Mouse (Mus musculus) midbrain, embryonic 12.5 days (tissue): Measurements from ENCODE around the gene Sel1l. TPM values are rescaled to one million over a fixed set of nuclear protein-coding genes. Genes with fewer than 3 reads are reported as not detected.

Source experiments
- ATAC-seq: fragments of 200-750 bp; cut with Nextera tagmentation; 2 replicates; pipeline ENCODE4 v1.8.0; 2017; ENCODE audit warnings: low read depth, moderate TSS enrichment, moderate library complexity; ENCODE audit not compliant: low FRiP score
- H3K27ac ChIP-seq: fragments of 300-500 bp; sonication (generic); replicated peaks from 2 replicates; pipeline ENCODE4 v1.5.1; 2016; ENCODE audit warnings: mild to moderate bottlenecking
- H3K27me3 ChIP-seq: fragments of 300-500 bp; sonication (generic); 2 replicates; pipeline ENCODE4 v1.6.1; 2016; ENCODE audit warnings: mild to moderate bottlenecking
- H3K36me3 ChIP-seq: fragments of 300-500 bp; sonication (generic); 2 replicates; pipeline ENCODE4 v1.6.1; 2016
- H3K4me1 ChIP-seq: fragments of 300-500 bp; sonication (generic); 2 replicates; pipeline ENCODE4 v1.6.1; 2016
- H3K4me2 ChIP-seq: fragments of 300-500 bp; sonication (generic); replicated peaks from 2 replicates; pipeline ENCODE4 v1.6.1; 2016; ENCODE audit warnings: mild to moderate bottlenecking, moderate library complexity
- H3K4me3 ChIP-seq: fragments of 300-500 bp; sonication (generic); 2 replicates; pipeline ENCODE4 v1.5.1; 2016; ENCODE audit warnings: mild to moderate bottlenecking
- H3K9ac ChIP-seq: fragments of 300-500 bp; sonication (generic); replicated peaks from 2 replicates; pipeline ENCODE4 v1.6.1; 2016; ENCODE audit warnings: mild to moderate bottlenecking, moderate library complexity
- H3K9me3 ChIP-seq: fragments of 300-500 bp; sonication (generic); 2 replicates; pipeline ENCODE4 v1.6.1; 2016; ENCODE audit warnings: mild to moderate bottlenecking
- WGBS: fragments of 180-500 bp; shearing (Covaris S2); methylation state at CpG from one replicate; pipeline ENCODE4 v1.1.7; 2016; 5-methylcytosine and 5-hydroxymethylcytosine counted together
- polyA plus RNA-seq: library from polyadenylated mRNA; unstranded; fragments of >200 nt; fragmentation: Nextera tagmentation; extraction: Ambion mirVana; gene quantifications from 2 replicates; pipeline ENCODE4 v1.2.1, GENCODE M21; 2016

Sel1l gene
- polyA plus RNA-seq = 74.3 and 84.7 TPM in 2 replicates

DNA sequence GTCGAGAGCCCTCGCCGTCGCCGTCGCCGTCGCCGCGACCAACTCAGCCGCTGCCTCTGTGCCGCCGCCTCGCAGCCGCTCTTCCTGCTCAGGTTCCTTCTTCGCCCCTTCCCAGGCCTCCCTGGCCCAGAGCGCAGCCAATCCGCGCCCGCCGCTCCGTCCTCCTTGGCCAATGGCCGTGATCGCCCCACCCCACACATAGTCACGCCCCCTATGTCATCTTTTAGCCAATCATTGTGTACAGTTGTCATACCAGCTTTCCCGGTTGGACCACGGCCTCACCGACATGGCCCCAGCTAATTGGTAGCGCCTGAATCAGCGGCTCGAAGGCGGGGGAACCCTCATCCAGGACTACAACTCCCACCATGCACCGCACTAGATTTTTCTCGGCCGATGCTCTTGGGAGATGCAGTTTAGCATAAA is at the start of gene Sel1l:
Sel1l (minus strand) TSS at position 113 of the 423 bp plus-strand sequence.
- peak within 1 kb of the TSS; percentile 65 for H3K27ac ChIP-seq
- H3K4me2 ChIP-seq = peak within 1 kb of the TSS; percentile 93
- peaks cover 12% of the 10 kb centered on the region for H3K4me1 ChIP-seq
- H3K9me3 ChIP-seq = no peaks in the 10 kb centered on the region
- WGBS = 0% methylated on average over 31 of the region's 35 CpGs
- peak within 1 kb of the TSS; percentile 83 for H3K4me3 ChIP-seq
- ATAC-seq = peak; percentile 100
- H3K36me3 ChIP-seq = no peaks in the 10 kb centered on the region
- peaks cover 6% of the 10 kb centered on the region; the same call in 1 of the 2 replicates for H3K27me3 ChIP-seq
- peak within 1 kb of the TSS; percentile 77 for H3K9ac ChIP-seq

- no peak overlapping the region for H3K4me3 ChIP-seq
- no peak for ATAC-seq
- WGBS = 86% methylated on average over 9 of the region's 9 CpGs
Measured at GRCm38 (mm10) chr12:91892622-91893560, 43.9 kb upstream of the Sel1l start.

GRCm38 (mm10) chr12:91880431-91880830 is 31.5 kb upstream of the Sel1l start:
- Histone ChIP-seq H3K36me3 (no peaks in the 10 kb centered on the region), H3K4me3 (no peak overlapping the region), H3K27me3 (no peaks in the 10 kb centered on the region), H3K27ac (no peak overlapping the region), H3K9me3 (no peaks in the 10 kb centered on the region), H3K9ac (no peak overlapping the region), H3K4me2 (no peak overlapping the region), H3K4me1 (peaks cover 14% of the 10 kb centered on the region; the same call in 1 of the 2 replicates)
- WGBS = 80% methylated on average over 13 of the region's 13 CpGs
- ATAC-seq = no peak

More at GRCm38 (mm10) chr12:91892622-91893560, 43.9 kb upstream of the Sel1l start:
- no peak overlapping the region for H3K27ac ChIP-seq
- H3K9me3 ChIP-seq = no peaks in the 10 kb centered on the region
- H3K36me3 ChIP-seq = no peaks in the 10 kb centered on the region
- H3K4me1 ChIP-seq = no peaks in the 10 kb centered on the region
- H3K27me3 ChIP-seq = no peaks in the 10 kb centered on the region
- H3K4me2 ChIP-seq = no peak overlapping the region
- H3K9ac ChIP-seq = no peak overlapping the region

DNA sequence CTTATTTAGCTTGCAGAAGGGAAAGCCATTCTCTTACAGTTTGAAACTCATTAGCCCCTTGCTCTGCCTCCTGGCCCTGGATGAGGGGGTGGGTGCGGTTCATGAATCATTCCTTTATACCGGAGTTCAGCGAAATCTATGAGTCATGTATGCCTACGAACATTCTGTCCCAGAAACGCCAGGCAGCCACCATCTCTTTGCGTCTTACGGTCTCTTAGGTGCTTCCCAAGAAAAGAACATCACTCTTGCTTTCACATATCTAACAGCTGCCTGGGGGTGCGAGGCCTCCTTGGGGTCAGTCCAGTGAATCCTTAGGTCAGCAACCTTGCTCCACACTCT is 29.9 kb upstream of the Sel1l start:
- no peak for ATAC-seq
- Histone ChIP-seq H3K4me3 (no peak overlapping the region), H3K27ac (peak overlapping the region; percentile 35; the same call in 1 of the 2 replicates), H3K9me3 (no peaks in the 10 kb centered on the region), H3K9ac (no peak overlapping the region), H3K4me2 (no peak overlapping the region), H3K4me1 (peaks cover 14% of the 10 kb centered on the region; the same call in 1 of the 2 replicates), H3K36me3 (no peaks in the 10 kb centered on the region), H3K27me3 (no peaks in the 10 kb centered on the region)
- WGBS = 79% methylated on average over 8 of the region's 8 CpGs

GRCm38 (mm10) chr12:91878056-91878911 is 29.3 kb upstream of the Sel1l start:
- H3K9me3 ChIP-seq = no peaks in the 10 kb centered on the region
- no peaks in the 10 kb centered on the region for H3K36me3 ChIP-seq
- H3K4me3 ChIP-seq = no peak overlapping the region
- 57% methylated on average over 21 of the region's 21 CpGs for WGBS
- peak; percentile 53; the same call in 1 of the 2 replicates for ATAC-seq
- H3K4me1 ChIP-seq = peaks cover 14% of the 10 kb centered on the region; the same call in 1 of the 2 replicates
- H3K4me2 ChIP-seq = no peak overlapping the region
- no peak overlapping the region for H3K9ac ChIP-seq
- H3K27ac ChIP-seq = peak overlapping the region; percentile 35; the same call in 1 of the 2 replicates
- no peaks in the 10 kb centered on the region for H3K27me3 ChIP-seq

DNA sequence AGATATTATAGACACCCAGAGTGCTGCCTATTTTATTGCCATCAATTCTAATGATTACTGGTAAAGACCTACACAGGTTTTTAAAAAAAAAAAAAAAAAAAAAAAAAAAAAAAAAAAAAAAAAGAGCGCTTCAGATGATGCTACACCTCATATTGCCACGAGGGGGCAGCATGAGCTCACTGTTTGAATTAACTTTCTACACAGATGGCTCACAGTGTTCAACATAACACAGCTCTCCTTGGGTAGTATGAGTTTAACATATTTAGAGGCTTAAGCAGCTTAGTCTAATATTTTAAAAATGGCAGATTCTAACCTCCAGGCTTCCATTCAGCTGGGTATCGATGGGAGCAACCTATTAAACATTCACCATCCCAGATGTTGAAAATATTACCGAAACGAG is 28.7 kb upstream of the Sel1l start:
- Histone ChIP-seq H3K4me3 (no peak overlapping the region), H3K4me2 (no peak overlapping the region), H3K36me3 (no peaks in the 10 kb centered on the region), H3K9ac (no peak overlapping the region), H3K27me3 (no peaks in the 10 kb centered on the region), H3K27ac (no peak overlapping the region), H3K9me3 (no peaks in the 10 kb centered on the region), H3K4me1 (peaks cover 14% of the 10 kb centered on the region; the same call in 1 of the 2 replicates)
- ATAC-seq = peak; percentile 57; the same call in 1 of the 2 replicates
- WGBS = 45% methylated on average over 5 of the region's 5 CpGs

DNA sequence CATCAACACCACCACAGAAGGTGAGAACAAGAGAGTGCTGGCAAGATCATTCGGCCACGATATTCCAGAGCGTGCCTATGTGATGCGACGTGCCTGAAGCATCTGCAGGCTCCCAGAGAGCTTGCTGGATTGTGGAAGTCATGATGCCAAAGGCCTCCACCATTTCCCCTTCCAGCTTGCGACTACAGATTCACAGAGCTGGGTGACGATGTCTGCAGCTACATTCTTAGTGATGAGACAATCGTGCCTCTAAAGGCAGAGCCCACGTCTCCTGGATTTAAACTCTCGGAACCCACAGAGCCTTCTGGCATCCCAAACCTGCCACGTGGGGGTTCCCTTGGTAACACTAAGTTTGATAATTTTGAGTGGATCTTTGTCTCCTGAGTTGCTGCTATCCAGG is 21.7 kb upstream of the Sel1l start:
- ATAC-seq = no peak
- Histone ChIP-seq H3K9ac (no peak overlapping the region), H3K4me1 (no peaks in the 10 kb centered on the region), H3K4me3 (no peak overlapping the region), H3K27me3 (no peaks in the 10 kb centered on the region), H3K9me3 (no peaks in the 10 kb centered on the region), H3K36me3 (no peaks in the 10 kb centered on the region), H3K4me2 (no peak overlapping the region), H3K27ac (no peak overlapping the region)
- 91% methylated on average over 11 of the region's 11 CpGs for WGBS

DNA sequence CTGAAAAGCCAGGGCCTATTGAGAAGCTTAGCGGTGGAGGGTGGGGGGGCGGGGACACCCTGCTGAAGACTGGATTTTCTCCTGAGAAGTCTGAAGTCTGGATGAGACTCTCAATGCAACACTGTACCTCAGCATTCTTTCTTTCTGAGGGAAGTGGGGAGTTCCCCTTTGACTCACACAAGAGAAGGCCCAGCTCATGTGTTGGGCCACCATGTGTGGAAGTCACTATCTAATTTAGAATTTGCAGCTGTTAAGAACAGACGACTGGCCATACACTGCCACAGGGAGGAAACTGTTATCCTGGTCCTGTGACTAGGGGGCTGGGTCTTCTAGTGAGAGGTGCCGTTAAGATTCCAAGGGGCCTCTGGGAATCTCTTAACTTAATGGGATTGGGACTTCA is 20.4 kb upstream of the Sel1l start:
- no peak overlapping the region for H3K4me3 ChIP-seq
- no peaks in the 10 kb centered on the region for H3K9me3 ChIP-seq
- no peaks in the 10 kb centered on the region for H3K36me3 ChIP-seq
- H3K4me1 ChIP-seq = no peaks in the 10 kb centered on the region
- WGBS = 67% methylated on average over 4 of the region's 4 CpGs
- ATAC-seq = no peak
- no peak overlapping the region for H3K4me2 ChIP-seq
- no peak overlapping the region for H3K9ac ChIP-seq
- H3K27me3 ChIP-seq = no peaks in the 10 kb centered on the region
- H3K27ac ChIP-seq = no peak overlapping the region

GRCm38 (mm10) chr12:91854330-91854729 is 5.4 kb upstream of the Sel1l start:
- Histone ChIP-seq H3K4me1 (no peaks in the 10 kb centered on the region), H3K36me3 (no peaks in the 10 kb centered on the region), H3K9ac (no peak overlapping the region), H3K4me3 (no peak overlapping the region), H3K27ac (no peak overlapping the region), H3K4me2 (no peak overlapping the region), H3K9me3 (no peaks in the 10 kb centered on the region), H3K27me3 (peaks cover 6% of the 10 kb centered on the region; the same call in 1 of the 2 replicates)
- 67% methylated on average over 8 of the region's 8 CpGs for WGBS
- no peak for ATAC-seq

DNA sequence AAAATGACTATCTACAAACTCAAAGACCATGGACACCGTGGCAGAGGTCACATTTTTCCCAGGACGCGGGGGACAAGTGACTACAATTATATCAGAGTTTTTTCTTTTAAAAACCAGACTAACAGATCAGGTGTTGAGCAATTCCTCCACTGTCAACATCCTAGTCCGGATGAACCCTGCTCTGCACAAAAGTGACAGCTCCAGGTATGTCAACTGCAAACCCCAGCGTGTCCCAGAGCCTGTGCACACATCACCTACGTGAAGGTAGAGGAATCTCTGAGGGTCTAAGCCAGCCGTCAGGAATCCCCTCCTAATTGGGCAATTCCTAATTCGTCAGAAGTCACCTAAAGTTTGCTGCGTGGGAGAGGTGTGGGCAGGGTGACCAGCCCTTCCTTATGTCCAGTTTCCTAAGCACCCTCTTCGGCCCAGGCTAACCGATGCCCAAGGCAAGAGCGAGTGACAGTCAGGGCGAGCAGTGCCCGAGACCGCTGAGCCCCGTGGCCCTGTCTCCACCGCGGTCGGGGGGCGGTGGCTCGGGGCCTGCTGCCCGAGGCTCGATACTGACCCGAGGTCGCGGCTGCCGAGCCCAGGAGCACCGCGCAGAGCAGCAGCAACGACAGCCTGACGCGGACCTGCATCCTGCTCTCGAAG is 438 bp downstream of the Sel1l start:
- WGBS = 4% methylated on average over 31 of the region's 33 CpGs
- Histone ChIP-seq H3K36me3 (no peaks in the 10 kb centered on the region), H3K27me3 (peaks cover 6% of the 10 kb centered on the region; the same call in 1 of the 2 replicates), H3K4me1 (peaks cover 12% of the 10 kb centered on the region), H3K27ac (peak overlapping the region; percentile 65), H3K4me3 (peak overlapping the region; percentile 83), H3K9me3 (no peaks in the 10 kb centered on the region), H3K9ac (peak overlapping the region; percentile 77), H3K4me2 (peak overlapping the region; percentile 93)
- peak; percentile 77 for ATAC-seq

GRCm38 (mm10) chr12:91846038-91846437 is 2.9 kb downstream of the Sel1l start:
- H3K27me3 ChIP-seq = no peaks in the 10 kb centered on the region
- H3K4me3 ChIP-seq = no peak overlapping the region
- H3K9ac ChIP-seq = no peak overlapping the region
- peaks cover 13% of the 10 kb centered on the region for H3K36me3 ChIP-seq
- no peak overlapping the region for H3K4me2 ChIP-seq
- H3K9me3 ChIP-seq = no peaks in the 10 kb centered on the region
- ATAC-seq = no peak
- no peak overlapping the region for H3K27ac ChIP-seq
- H3K4me1 ChIP-seq = peaks cover 12% of the 10 kb centered on the region
- WGBS = 92% methylated on average over 6 of the region's 6 CpGs
